Mouse (Mus musculus): Measurements from ENCODE around the gene 2200002J24Rik. TPM values are rescaled to one million over a fixed set of nuclear protein-coding genes. Genes with fewer than 3 reads are reported as not detected.
A peak's percentile ranks its signal among the peaks of the same experiment; 100 is the strongest.
"Not testable (repeated sequence)": the region's sequence is repeated elsewhere in the genome, so short reads cannot be mapped to it uniquely, and the experiment has no call there.

2200002J24Rik gene
- polyA plus RNA-seq, 1 experiment from 2014 or later: not detected

- Histone ChIP-seq H3K4me1 (replicated peaks; ENCODE audit: control insufficient read depth, insufficient read depth, low read length) (peaks cover 4% of the 10 kb centered on the region; the same call in 1 of the 2 replicates), H3K4me2 (replicated peaks; ENCODE audit: low read depth, low read length) (no peak overlapping the region), H3K36me3 (ENCODE audit: control insufficient read depth, insufficient read depth, low read length) (no peaks in the 10 kb centered on the region), H3K27me3 (ENCODE audit: control insufficient read depth, insufficient read depth, low read length) (peaks cover 8% of the 10 kb centered on the region), H3K9me3 (ENCODE audit: control insufficient read depth, low read length) (no peaks in the 10 kb centered on the region), H3K27ac (ENCODE audit: low read depth, low read length) (no peak overlapping the region), H3K9ac (ENCODE audit: low read depth, low read length) (no peak overlapping the region), H3K4me3 (ENCODE audit: low read depth, low read length) (no peak overlapping the region)
- DNase-seq (ENCODE audit: low spot score) (no peak), ATAC-seq (ENCODE audit: low FRiP score) (no peak)
- 84% methylated on average over 7 of the region's 7 CpGs for WGBS
Observed at GRCm38 (mm10) chr7:30721286-30721685, 22.6 kb downstream of the 2200002J24Rik start.

- no peak overlapping the region for H3K4me3 ChIP-seq (ENCODE audit: low read depth, low read length)
- H3K36me3 ChIP-seq (ENCODE audit: control insufficient read depth, insufficient read depth, low read length): no peaks in the 10 kb centered on the region
- DNase-seq (ENCODE audit: low spot score): no peak
- no peak overlapping the region for H3K9ac ChIP-seq (ENCODE audit: low read depth, low read length)
- WGBS: 72% methylated on average over 6 of the region's 6 CpGs
- no peaks in the 10 kb centered on the region for H3K9me3 ChIP-seq (ENCODE audit: control insufficient read depth, low read length)
- ATAC-seq (ENCODE audit: low FRiP score): no peak
- H3K4me1 ChIP-seq (replicated peaks; ENCODE audit: control insufficient read depth, insufficient read depth, low read length): peaks cover 2% of the 10 kb centered on the region
- no peak overlapping the region for H3K27ac ChIP-seq (ENCODE audit: low read depth, low read length)
- H3K4me2 ChIP-seq (replicated peaks; ENCODE audit: low read depth, low read length): no peak overlapping the region
- H3K27me3 ChIP-seq (ENCODE audit: control insufficient read depth, insufficient read depth, low read length): no peaks in the 10 kb centered on the region
Observed at GRCm38 (mm10) chr7:30723274-30723953, 24.7 kb downstream of the 2200002J24Rik start.

- 91% methylated on average over 6 of the region's 6 CpGs for WGBS
- H3K4me3 ChIP-seq (ENCODE audit: low read depth, low read length): peak overlapping the region; percentile 79
- no peak overlapping the region for H3K27ac ChIP-seq (ENCODE audit: low read depth, low read length)
Observed at GRCm38 (mm10) chr7:30728214-30728613, 29.5 kb downstream of the 2200002J24Rik start.

GRCm38 (mm10) chr7:30728739-30729395 lies 30.1 kb downstream of the 2200002J24Rik start:
- H3K36me3 ChIP-seq (ENCODE audit: control insufficient read depth, insufficient read depth, low read length): no peaks in the 10 kb centered on the region
- 9% methylated on average over 26 of the region's 26 CpGs for WGBS

More at GRCm38 (mm10) chr7:30728214-30728613, 29.5 kb downstream of the 2200002J24Rik start:
- no peaks in the 10 kb centered on the region for H3K27me3 ChIP-seq (ENCODE audit: control insufficient read depth, insufficient read depth, low read length)
- no peaks in the 10 kb centered on the region for H3K9me3 ChIP-seq (ENCODE audit: control insufficient read depth, low read length)
- DNase-seq (ENCODE audit: low spot score): no peak
- H3K4me2 ChIP-seq (replicated peaks; ENCODE audit: low read depth, low read length): peak overlapping the region; percentile 63; the same call in 1 of the 2 replicates
- no peak for ATAC-seq (ENCODE audit: low FRiP score)
- H3K9ac ChIP-seq (ENCODE audit: low read depth, low read length): no peak overlapping the region
- H3K4me1 ChIP-seq (replicated peaks; ENCODE audit: control insufficient read depth, insufficient read depth, low read length): peaks cover 6% of the 10 kb centered on the region
- H3K36me3 ChIP-seq (ENCODE audit: control insufficient read depth, insufficient read depth, low read length): no peaks in the 10 kb centered on the region

GRCm38 (mm10) chr7:30729396-30730063 lies 30.8 kb downstream of the 2200002J24Rik start, which contains the start of gene Tmem147:
TSS of gene Tmem147 (minus strand) at chr7:30729540.
- under 1% methylated on average over 60 of the region's 60 CpGs for WGBS
- Histone ChIP-seq H3K4me3 (ENCODE audit: low read depth, low read length) (peak within 1 kb of the TSS; percentile 79), H3K36me3 (ENCODE audit: control insufficient read depth, insufficient read depth, low read length) (no peaks in the 10 kb centered on the region), H3K9me3 (ENCODE audit: control insufficient read depth, low read length) (no peaks in the 10 kb centered on the region), H3K4me1 (replicated peaks; ENCODE audit: control insufficient read depth, insufficient read depth, low read length) (peaks cover 6% of the 10 kb centered on the region), H3K4me2 (replicated peaks; ENCODE audit: low read depth, low read length) (peak within 1 kb of the TSS; percentile 63), H3K9ac (ENCODE audit: low read depth, low read length) (peak within 1 kb of the TSS; percentile 78), H3K27me3 (ENCODE audit: control insufficient read depth, insufficient read depth, low read length) (no peaks in the 10 kb centered on the region), H3K27ac (ENCODE audit: low read depth, low read length) (peak within 1 kb of the TSS; percentile 83)
- ATAC-seq (ENCODE audit: low FRiP score): peak; percentile 98
- DNase-seq (ENCODE audit: low spot score): peak; percentile 97

More at GRCm38 (mm10) chr7:30728739-30729395, 30.1 kb downstream of the 2200002J24Rik start:
- Histone ChIP-seq H3K4me3 (ENCODE audit: low read depth, low read length) (peak overlapping the region; percentile 79), H3K9ac (ENCODE audit: low read depth, low read length) (peak overlapping the region; percentile 78), H3K4me1 (replicated peaks; ENCODE audit: control insufficient read depth, insufficient read depth, low read length) (peaks cover 6% of the 10 kb centered on the region), H3K9me3 (ENCODE audit: control insufficient read depth, low read length) (no peaks in the 10 kb centered on the region), H3K27me3 (ENCODE audit: control insufficient read depth, insufficient read depth, low read length) (no peaks in the 10 kb centered on the region), H3K27ac (ENCODE audit: low read depth, low read length) (no peak overlapping the region; the same call in 1 of the 2 replicates), H3K4me2 (replicated peaks; ENCODE audit: low read depth, low read length) (peak overlapping the region; percentile 63)
- DNase-seq (ENCODE audit: low spot score) (no peak), ATAC-seq (ENCODE audit: low FRiP score) (peak; percentile 55)

- H3K9me3 ChIP-seq (ENCODE audit: control insufficient read depth, low read length); H3K4me1 ChIP-seq (replicated peaks; ENCODE audit: control insufficient read depth, insufficient read depth, low read length); H3K36me3 ChIP-seq (ENCODE audit: control insufficient read depth, insufficient read depth, low read length); ATAC-seq (ENCODE audit: low FRiP score); H3K27me3 ChIP-seq (ENCODE audit: control insufficient read depth, insufficient read depth, low read length): not testable (repeated sequence)
- Histone ChIP-seq H3K4me3 (ENCODE audit: low read depth, low read length) (peak overlapping the region; percentile 79), H3K4me2 (replicated peaks; ENCODE audit: low read depth, low read length) (peak overlapping the region; percentile 63), H3K9ac (ENCODE audit: low read depth, low read length) (peak overlapping the region; percentile 78), H3K27ac (ENCODE audit: low read depth, low read length) (peak overlapping the region; percentile 83)
- peak; percentile 32 for DNase-seq (ENCODE audit: low spot score)
- 24% methylated on average over 14 of the region's 22 CpGs for WGBS
Observed at GRCm38 (mm10) chr7:30730064-30730722, 31.5 kb downstream of the 2200002J24Rik start.

- Histone ChIP-seq H3K27ac (ENCODE audit: low read depth, low read length) (no peak overlapping the region), H3K27me3 (ENCODE audit: control insufficient read depth, insufficient read depth, low read length) (no peaks in the 10 kb centered on the region), H3K36me3 (ENCODE audit: control insufficient read depth, insufficient read depth, low read length) (no peaks in the 10 kb centered on the region), H3K9ac (ENCODE audit: low read depth, low read length) (no peak overlapping the region), H3K4me2 (replicated peaks; ENCODE audit: low read depth, low read length) (no peak overlapping the region), H3K9me3 (ENCODE audit: control insufficient read depth, low read length) (no peaks in the 10 kb centered on the region), H3K4me3 (ENCODE audit: low read depth, low read length) (no peak overlapping the region), H3K4me1 (replicated peaks; ENCODE audit: control insufficient read depth, insufficient read depth, low read length) (no peaks in the 10 kb centered on the region)
- DNase-seq (ENCODE audit: low spot score) (no peak), ATAC-seq (ENCODE audit: low FRiP score) (no peak)
- WGBS: 91% methylated on average over 3 of the region's 3 CpGs
Observed at GRCm38 (mm10) chr7:30736211-30736610, 37.5 kb downstream of the 2200002J24Rik start.

GRCm38 (mm10) chr7:30742570-30742969 lies 43.8 kb downstream of the 2200002J24Rik start:
- not testable (repeated sequence) for DNase-seq (ENCODE audit: low spot score); H3K4me3 ChIP-seq (ENCODE audit: low read depth, low read length); H3K27me3 ChIP-seq (ENCODE audit: control insufficient read depth, insufficient read depth, low read length); H3K4me2 ChIP-seq (replicated peaks; ENCODE audit: low read depth, low read length); H3K9ac ChIP-seq (ENCODE audit: low read depth, low read length); H3K4me1 ChIP-seq (replicated peaks; ENCODE audit: control insufficient read depth, insufficient read depth, low read length); H3K36me3 ChIP-seq (ENCODE audit: control insufficient read depth, insufficient read depth, low read length); H3K9me3 ChIP-seq (ENCODE audit: control insufficient read depth, low read length); ATAC-seq (ENCODE audit: low FRiP score); H3K27ac ChIP-seq (ENCODE audit: low read depth, low read length)
- 88% methylated on average over 2 of the region's 2 CpGs for WGBS

Data from hindbrain, embryonic 11.5 days (tissue).